Mouse (Mus musculus): Measurements from ENCODE around the gene Cap1.

DNA sequence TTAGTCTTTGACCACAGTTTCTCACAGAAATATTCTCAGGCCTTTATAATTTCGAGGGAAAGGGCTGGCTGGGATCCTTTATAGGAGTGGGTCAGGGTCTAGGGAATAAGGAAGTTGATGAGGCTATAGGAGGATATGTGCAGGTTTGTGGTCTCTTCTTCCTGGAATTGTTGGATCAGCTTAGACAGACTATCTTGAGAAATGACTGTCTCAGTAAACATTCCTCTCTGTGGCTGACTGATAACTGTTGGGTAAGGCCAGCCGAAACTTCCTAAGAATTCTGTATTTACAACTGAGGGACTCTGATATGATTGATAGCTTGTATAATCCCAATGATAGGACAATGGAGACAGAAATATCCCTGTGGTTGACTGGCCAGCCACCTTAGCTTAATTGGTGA is 74.0 kb downstream of the Cap1 start:
- peak; percentile 34; the same call in 1 of the 2 replicates for TF ChIP-seq EP300 (IDR thresholded peaks at IDR 0.05; ENCODE audit: low read depth)
- TF ChIP-seq CTCF (IDR thresholded peaks at IDR 0.05; ENCODE audit: low read depth) = no peak

Measured in liver, postnatal 0 days (tissue).